Mouse (Mus musculus) limb, embryonic 14.5 days (tissue): ENCODE results near the gene Arhgef11. TPM values are rescaled to one million over a fixed set of nuclear protein-coding genes. Genes with fewer than 3 reads are reported as not detected.

Experiments used
- ATAC-seq: fragments of 200-750 bp; cut with Nextera tagmentation; 2 replicates; pipeline ENCODE4 v1.8.0; 2017; ENCODE audit warnings: low read depth, moderate number of reproducible peaks, moderate TSS enrichment; ENCODE audit not compliant: low FRiP score
- DNase-seq: peaks from one replicate; pipeline ENCODE4 v3.0.0-alpha.2; 2015; ENCODE audit warnings: low spot score
- H3K27ac ChIP-seq: fragments of 300-500 bp; sonication (generic); replicated peaks from 2 replicates; pipeline ENCODE4 v1.5.1; 2014; ENCODE audit warnings: low read depth, mild to moderate bottlenecking, low read length, moderate library complexity, mixed read lengths
- H3K27me3 ChIP-seq: fragments of 300-500 bp; sonication (generic); 2 replicates; pipeline ENCODE4 v1.6.1; 2014; ENCODE audit warnings: low read length, mixed read lengths; ENCODE audit not compliant: control insufficient read depth, insufficient read depth
- H3K36me3 ChIP-seq: fragments of 300-500 bp; sonication (generic); 2 replicates; pipeline ENCODE4 v1.6.1; 2014; ENCODE audit warnings: mild to moderate bottlenecking, low read length, moderate library complexity, mixed read lengths; ENCODE audit not compliant: control insufficient read depth, insufficient read depth
- H3K4me1 ChIP-seq: fragments of 300-500 bp; sonication (generic); 2 replicates; pipeline ENCODE4 v1.6.1; 2014; ENCODE audit warnings: antibody characterized with exemption, low read length, mixed read lengths; ENCODE audit not compliant: control insufficient read depth, insufficient read depth
- H3K4me2 ChIP-seq: fragments of 300-500 bp; sonication (generic); replicated peaks from 2 replicates; pipeline ENCODE4 v1.6.1; 2014; ENCODE audit warnings: low read depth, mild to moderate bottlenecking, low read length, moderate library complexity; ENCODE audit not compliant: severe bottlenecking
- H3K4me3 ChIP-seq: fragments of 300-500 bp; sonication (generic); replicated peaks from 2 replicates; pipeline ENCODE4 v1.5.1; 2014; ENCODE audit warnings: low read length
- H3K9ac ChIP-seq: fragments of 300-500 bp; sonication (generic); 2 replicates; pipeline ENCODE4 v1.6.1; 2014; ENCODE audit warnings: mild to moderate bottlenecking, low read depth, low read length, moderate library complexity; ENCODE audit not compliant: severe bottlenecking
- H3K9me3 ChIP-seq: fragments of 300-500 bp; sonication (generic); 2 replicates; pipeline ENCODE4 v1.6.1; 2016; ENCODE audit warnings: low read length; ENCODE audit not compliant: control insufficient read depth
- POLR2A ChIP-seq: fragments of 200-500 bp; IDR thresholded peaks from 2 replicates; pipeline ENCODE4 v1.8.0; 2012; ENCODE audit warnings: inconsistent platforms, mild to moderate bottlenecking, moderate library complexity, borderline replicate concordance; ENCODE audit not compliant: insufficient read depth, insufficient read length; ENCODE audit errors: extremely low read depth
- WGBS: fragments of 180-500 bp; shearing (Covaris S2); extraction: QIAGEN DNeasy Blood & Tissue Kit; methylation state at CpG from one replicate; pipeline ENCODE4 v1.1.7; 2014; 5-methylcytosine and 5-hydroxymethylcytosine counted together
- polyA plus RNA-seq, 2 experiments: library from polyadenylated mRNA; depleted of rRNA in 1 of 2; stranded (reverse) in 1 of 2; unstranded in 1 of 2; fragments of >200 nt; fragmentation: Nextera tagmentation in 1 of 2; extraction: Ambion mirVana in 1 of 2; gene quantifications; 2 replicates each; pipeline versions ENCODE4 v1.2.1 to v1.2.3; 2012 to 2014

The Arhgef11 gene
- polyA plus RNA-seq, 2 experiments: 16.1 to 28.2 TPM

DNA sequence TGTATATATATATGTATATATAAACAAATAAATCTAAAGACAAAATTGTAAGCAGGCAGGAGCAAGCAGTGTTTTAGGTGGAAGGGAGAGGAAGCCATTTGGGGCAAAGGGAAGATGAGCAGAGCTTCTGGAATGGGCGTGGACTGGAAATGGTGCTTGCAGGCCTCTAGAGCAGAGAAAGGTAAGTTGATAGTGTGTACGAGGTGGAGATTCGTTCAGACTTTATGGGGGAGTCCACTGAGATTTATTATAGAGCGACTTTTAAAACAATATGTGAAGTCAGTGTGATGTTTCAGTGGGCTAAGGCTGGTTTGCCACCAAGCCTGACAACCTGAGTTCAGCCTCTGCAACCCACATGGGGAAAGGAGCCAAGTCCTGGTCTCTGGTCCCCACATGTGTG, 7.5 kb downstream of the Arhgef11 start:
- no peak overlapping the region for H3K4me3 ChIP-seq
- no peak overlapping the region for H3K27ac ChIP-seq
- no peak overlapping the region for H3K4me2 ChIP-seq
- TF ChIP-seq POLR2A: no peak
- peaks cover 7% of the 10 kb centered on the region; the same call in 1 of the 2 replicates for H3K36me3 ChIP-seq
- ATAC-seq (no peak), DNase-seq (no peak)
- no peak overlapping the region for H3K9ac ChIP-seq
- no peaks in the 10 kb centered on the region for H3K9me3 ChIP-seq
- WGBS: 77% methylated on average over 4 of the region's 4 CpGs
- no peaks in the 10 kb centered on the region for H3K27me3 ChIP-seq
- H3K4me1 ChIP-seq: peaks cover 11% of the 10 kb centered on the region

DNA sequence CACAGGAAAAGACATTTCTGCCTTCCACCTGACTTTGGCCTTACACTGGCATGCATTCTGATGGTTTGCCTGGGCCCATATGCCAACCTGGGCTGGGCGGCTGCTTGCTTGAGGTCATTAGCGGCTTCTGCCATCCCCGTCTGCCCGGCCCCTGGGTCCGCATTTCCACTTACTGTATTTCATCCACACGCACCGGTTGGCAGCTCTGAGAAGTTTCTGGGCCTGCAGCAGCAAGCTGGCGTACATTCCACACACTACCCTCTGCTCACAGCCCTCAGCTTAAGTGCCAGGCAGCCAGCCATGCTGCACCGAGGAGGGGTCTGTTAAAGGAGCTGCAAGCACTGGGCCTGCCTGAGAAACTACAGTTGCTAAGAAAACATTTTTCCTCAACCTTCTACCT, 13.5 kb downstream of the Arhgef11 start:
- no peak overlapping the region; the same call in none of the 2 replicates for H3K27ac ChIP-seq
- H3K9me3 ChIP-seq: no peaks in the 10 kb centered on the region
- H3K4me1 ChIP-seq: peaks cover 7% of the 10 kb centered on the region; the same call in 1 of the 2 replicates
- no peak overlapping the region for H3K4me3 ChIP-seq
- H3K9ac ChIP-seq: no peak overlapping the region
- no peaks in the 10 kb centered on the region for H3K27me3 ChIP-seq
- no peak for TF ChIP-seq POLR2A
- 78% methylated on average over 9 of the region's 9 CpGs for WGBS
- peaks cover 13% of the 10 kb centered on the region; the same call in 1 of the 2 replicates for H3K36me3 ChIP-seq
- no peak for ATAC-seq
- 0 out of 2 replicates have a peak overlapping the region, but pooled peaks have one; percentile 3 for H3K4me2 ChIP-seq
- DNase-seq: no peak

DNA sequence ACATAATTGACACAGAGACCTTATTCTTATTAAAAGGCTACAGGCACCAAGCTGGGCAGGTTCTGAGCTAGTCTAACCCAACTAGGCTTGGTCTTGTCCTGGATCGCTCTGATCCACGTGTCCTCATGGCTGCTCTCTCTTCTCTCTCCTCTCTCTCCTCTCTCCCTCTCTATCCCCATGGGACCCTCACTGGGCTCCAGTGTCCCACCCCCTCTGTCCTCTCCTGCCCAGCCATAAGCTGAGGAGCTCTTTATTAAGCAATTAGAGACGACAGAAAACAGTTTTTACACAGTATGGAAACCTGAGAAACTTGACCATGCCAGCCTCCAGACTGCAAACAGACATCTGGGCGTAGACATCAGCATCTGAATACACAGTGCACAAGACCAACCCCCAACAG, 14.0 kb downstream of the Arhgef11 start:
- no peak for ATAC-seq
- Histone ChIP-seq H3K4me3 (no peak overlapping the region), H3K27ac (no peak overlapping the region; the same call in 1 of the 2 replicates), H3K4me1 (peaks cover 7% of the 10 kb centered on the region; the same call in 1 of the 2 replicates), H3K27me3 (no peaks in the 10 kb centered on the region), H3K9ac (no peak overlapping the region), H3K4me2 (no peak overlapping the region), H3K36me3 (peaks cover 13% of the 10 kb centered on the region; the same call in 1 of the 2 replicates), H3K9me3 (no peaks in the 10 kb centered on the region)
- no peak for TF ChIP-seq POLR2A
- 60% methylated on average over 4 of the region's 4 CpGs for WGBS
- no peak for DNase-seq

DNA sequence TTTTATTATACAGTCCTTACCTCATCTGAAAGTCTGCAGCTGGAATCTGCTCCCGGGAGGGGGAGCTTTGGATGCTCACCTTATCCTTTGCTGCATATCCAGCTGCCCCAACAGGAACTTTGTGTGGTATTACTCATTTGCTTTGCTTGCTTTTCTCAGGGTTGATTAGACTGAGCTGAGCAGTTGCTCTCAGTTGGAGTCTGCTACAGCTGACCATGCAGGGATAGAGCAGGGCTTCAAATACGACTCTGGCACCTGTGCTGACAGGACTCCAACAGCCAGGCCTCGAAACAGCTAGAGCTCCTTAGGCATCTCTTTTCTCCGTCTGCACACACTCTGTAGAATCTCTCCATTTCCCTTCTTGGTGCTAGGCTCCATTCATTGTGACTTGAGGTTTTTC, 18.2 kb downstream of the Arhgef11 start:
- Histone ChIP-seq H3K27me3 (no peaks in the 10 kb centered on the region), H3K9me3 (no peaks in the 10 kb centered on the region), H3K27ac (no peak overlapping the region), H3K4me3 (no peak overlapping the region), H3K36me3 (peaks cover 6% of the 10 kb centered on the region; the same call in 1 of the 2 replicates), H3K4me1 (peaks cover 7% of the 10 kb centered on the region; the same call in 1 of the 2 replicates), H3K4me2 (no peak overlapping the region), H3K9ac (no peak overlapping the region)
- TF ChIP-seq POLR2A: no peak
- WGBS: 58% methylated on average over 4 of the region's 4 CpGs
- ATAC-seq: no peak
- DNase-seq: peak; percentile 9

DNA sequence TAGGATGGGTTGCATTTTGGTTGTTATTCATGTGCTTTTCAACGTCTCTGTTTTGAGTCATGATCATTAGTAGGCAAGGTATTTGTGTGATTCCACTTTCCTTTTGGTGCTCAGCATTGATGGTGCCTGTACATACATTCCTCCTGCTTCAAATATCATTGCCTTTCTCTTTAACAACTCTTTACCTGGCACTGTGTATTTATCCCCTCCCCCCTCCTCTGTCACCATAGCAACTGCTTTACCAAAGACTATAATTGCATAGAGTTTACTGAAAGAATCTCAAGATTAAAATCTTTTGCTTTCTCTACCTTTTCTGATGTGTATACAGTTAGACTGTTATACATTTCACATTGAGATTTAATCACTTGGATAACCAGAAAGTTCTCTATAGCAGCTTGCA, 26.1 kb downstream of the Arhgef11 start:
- H3K4me2 ChIP-seq: no peak overlapping the region
- WGBS: 90% methylated on average over 1 of the region's 1 CpGs
- peaks cover 10% of the 10 kb centered on the region; the same call in 1 of the 2 replicates for H3K4me1 ChIP-seq
- no peaks in the 10 kb centered on the region for H3K9me3 ChIP-seq
- no peak overlapping the region for H3K27ac ChIP-seq
- H3K4me3 ChIP-seq: no peak overlapping the region
- DNase-seq (no peak), ATAC-seq (no peak)
- no peaks in the 10 kb centered on the region for H3K27me3 ChIP-seq
- no peaks in the 10 kb centered on the region; the same call in 1 of the 2 replicates for H3K36me3 ChIP-seq
- no peak for TF ChIP-seq POLR2A
- no peak overlapping the region for H3K9ac ChIP-seq
